Mouse (Mus musculus): Measurements from ENCODE around the gene Fabp3. TPM values are rescaled to one million over a fixed set of nuclear protein-coding genes. Genes with fewer than 3 reads are reported as not detected.

Fabp3 gene
- total and polyA plus RNA-seq, 3 experiments, result not detected

- no peak overlapping the region for H3K4me3 ChIP-seq (ENCODE audit: low read depth, low read length)
- DNase-seq (ENCODE audit: low spot score) (peak; percentile 17), ATAC-seq (ENCODE audit: extremely low read depth, insufficient number of reproducible peaks, low FRiP score, poor library complexity, severe bottlenecking) (peak; percentile 77)
- H3K9me3 ChIP-seq (replicated peaks), result no peaks in the 10 kb centered on the region
- 0 out of 2 replicates have a peak, but pooled peaks have one; percentile 23 for TF ChIP-seq TAL1 (conservative IDR thresholded peaks at IDR 0.05; ENCODE audit: low read depth, low read length)
- TF ChIP-seq GATA2 (IDR thresholded peaks at IDR 0.05; ENCODE audit: borderline replicate concordance, low read depth, low read length), result no peak
- peaks cover 31% of the 10 kb centered on the region for H3K4me1 ChIP-seq (ENCODE audit: insufficient read depth, low read depth, low read length)
- no peaks in the 10 kb centered on the region for H3K27me3 ChIP-seq (ENCODE audit: insufficient read depth, low read length)
- H3K36me3 ChIP-seq (replicated peaks), result peaks cover 90% of the 10 kb centered on the region
Measured at GRCm38 (mm10) chr4:130321640-130322039, 13.2 kb downstream of the Fabp3 start.

GRCm38 (mm10) chr4:130322567-130322966 lies 14.2 kb downstream of the Fabp3 start:
- Histone ChIP-seq H3K4me1 (ENCODE audit: insufficient read depth, low read depth, low read length) (peaks cover 31% of the 10 kb centered on the region), H3K4me3 (ENCODE audit: low read depth, low read length) (no peak overlapping the region), H3K9me3 (replicated peaks) (no peaks in the 10 kb centered on the region), H3K36me3 (replicated peaks) (peaks cover 89% of the 10 kb centered on the region), H3K27me3 (ENCODE audit: insufficient read depth, low read length) (no peaks in the 10 kb centered on the region)
- no peak for ATAC-seq (ENCODE audit: extremely low read depth, insufficient number of reproducible peaks, low FRiP score, poor library complexity, severe bottlenecking)
- DNase-seq (ENCODE audit: low spot score), result no peak
- TF ChIP-seq POLR2AphosphoS5 (IDR thresholded peaks at IDR 0.05; ENCODE audit: insufficient replicate concordance, low read depth, low read length) (no peak), CTCF (IDR thresholded peaks at IDR 0.05; ENCODE audit: low read depth, low read length) (no peak), GATA2 (IDR thresholded peaks at IDR 0.05; ENCODE audit: borderline replicate concordance, low read depth, low read length) (no peak), TAL1 (conservative IDR thresholded peaks at IDR 0.05; ENCODE audit: low read depth, low read length) (no peak), GATA1 (IDR thresholded peaks at IDR 0.05; ENCODE audit: borderline replicate concordance, low read length) (no peak)

- Histone ChIP-seq H3K4me1 (ENCODE audit: insufficient read depth, low read depth, low read length) (peaks cover 31% of the 10 kb centered on the region), H3K27me3 (ENCODE audit: insufficient read depth, low read length) (no peaks in the 10 kb centered on the region), H3K36me3 (replicated peaks) (peaks cover 89% of the 10 kb centered on the region), H3K4me3 (ENCODE audit: low read depth, low read length) (no peak overlapping the region), H3K9me3 (replicated peaks) (no peaks in the 10 kb centered on the region)
- DNase-seq (ENCODE audit: low spot score) (no peak), ATAC-seq (ENCODE audit: extremely low read depth, insufficient number of reproducible peaks, low FRiP score, poor library complexity, severe bottlenecking) (no peak; the same call in 1 of the 2 replicates)
- TF ChIP-seq GATA1 (IDR thresholded peaks at IDR 0.05; ENCODE audit: borderline replicate concordance, low read length), result no peak
- no peak for TF ChIP-seq TAL1 (conservative IDR thresholded peaks at IDR 0.05; ENCODE audit: low read depth, low read length)
- no peak for TF ChIP-seq POLR2AphosphoS5 (IDR thresholded peaks at IDR 0.05; ENCODE audit: insufficient replicate concordance, low read depth, low read length)
- no peak for TF ChIP-seq GATA2 (IDR thresholded peaks at IDR 0.05; ENCODE audit: borderline replicate concordance, low read depth, low read length)
- TF ChIP-seq CTCF (IDR thresholded peaks at IDR 0.05; ENCODE audit: low read depth, low read length), result no peak
Measured at GRCm38 (mm10) chr4:130323165-130323564, 14.8 kb downstream of the Fabp3 start.

GRCm38 (mm10) chr4:130323607-130324006 lies 15.2 kb downstream of the Fabp3 start:
- no peak for TF ChIP-seq TAL1 (conservative IDR thresholded peaks at IDR 0.05; ENCODE audit: low read depth, low read length)
- TF ChIP-seq GATA1 (IDR thresholded peaks at IDR 0.05; ENCODE audit: borderline replicate concordance, low read length), result no peak
- no peak for TF ChIP-seq POLR2AphosphoS5 (IDR thresholded peaks at IDR 0.05; ENCODE audit: insufficient replicate concordance, low read depth, low read length)
- Histone ChIP-seq H3K27me3 (ENCODE audit: insufficient read depth, low read length) (no peaks in the 10 kb centered on the region), H3K4me1 (ENCODE audit: insufficient read depth, low read depth, low read length) (peaks cover 31% of the 10 kb centered on the region), H3K4me3 (ENCODE audit: low read depth, low read length) (no peak overlapping the region), H3K9me3 (replicated peaks) (no peaks in the 10 kb centered on the region), H3K36me3 (replicated peaks) (peaks cover 89% of the 10 kb centered on the region)
- ATAC-seq (ENCODE audit: extremely low read depth, insufficient number of reproducible peaks, low FRiP score, poor library complexity, severe bottlenecking) (no peak), DNase-seq (ENCODE audit: low spot score) (no peak)

- H3K4me1 ChIP-seq (ENCODE audit: insufficient read depth, low read depth, low read length), result peaks cover 28% of the 10 kb centered on the region
- no peaks in the 10 kb centered on the region for H3K27me3 ChIP-seq (ENCODE audit: insufficient read depth, low read length)
- TF ChIP-seq POLR2AphosphoS5 (IDR thresholded peaks at IDR 0.05; ENCODE audit: insufficient replicate concordance, low read depth, low read length), result no peak
- TF ChIP-seq CTCF (IDR thresholded peaks at IDR 0.05; ENCODE audit: low read depth, low read length), result no peak
- no peak for TF ChIP-seq GATA2 (IDR thresholded peaks at IDR 0.05; ENCODE audit: borderline replicate concordance, low read depth, low read length)
- no peak for TF ChIP-seq GATA1 (IDR thresholded peaks at IDR 0.05; ENCODE audit: borderline replicate concordance, low read length)
- TF ChIP-seq TAL1 (conservative IDR thresholded peaks at IDR 0.05; ENCODE audit: low read depth, low read length), result no peak
- H3K4me3 ChIP-seq (ENCODE audit: low read depth, low read length), result no peak overlapping the region
- DNase-seq (ENCODE audit: low spot score), result no peak
- no peak for ATAC-seq (ENCODE audit: extremely low read depth, insufficient number of reproducible peaks, low FRiP score, poor library complexity, severe bottlenecking)
- H3K36me3 ChIP-seq (replicated peaks), result peaks cover 86% of the 10 kb centered on the region
- no peaks in the 10 kb centered on the region for H3K9me3 ChIP-seq (replicated peaks)
Measured at GRCm38 (mm10) chr4:130325446-130325845, 17.1 kb downstream of the Fabp3 start.

GRCm38 (mm10) chr4:130327366-130327765 lies 19.0 kb downstream of the Fabp3 start:
- Histone ChIP-seq H3K4me3 (ENCODE audit: low read depth, low read length) (no peak overlapping the region), H3K9me3 (replicated peaks) (no peaks in the 10 kb centered on the region), H3K4me1 (ENCODE audit: insufficient read depth, low read depth, low read length) (peaks cover 14% of the 10 kb centered on the region), H3K27me3 (ENCODE audit: insufficient read depth, low read length) (no peaks in the 10 kb centered on the region), H3K36me3 (replicated peaks) (peaks cover 85% of the 10 kb centered on the region)
- DNase-seq (ENCODE audit: low spot score) (no peak), ATAC-seq (ENCODE audit: extremely low read depth, insufficient number of reproducible peaks, low FRiP score, poor library complexity, severe bottlenecking) (no peak)
- no peak for TF ChIP-seq CTCF (IDR thresholded peaks at IDR 0.05; ENCODE audit: low read depth, low read length)
- no peak for TF ChIP-seq TAL1 (conservative IDR thresholded peaks at IDR 0.05; ENCODE audit: low read depth, low read length)
- TF ChIP-seq GATA1 (IDR thresholded peaks at IDR 0.05; ENCODE audit: borderline replicate concordance, low read length), result no peak
- TF ChIP-seq GATA2 (IDR thresholded peaks at IDR 0.05; ENCODE audit: borderline replicate concordance, low read depth, low read length), result no peak
- no peak for TF ChIP-seq POLR2AphosphoS5 (IDR thresholded peaks at IDR 0.05; ENCODE audit: insufficient replicate concordance, low read depth, low read length)

- no peak for ATAC-seq (ENCODE audit: extremely low read depth, insufficient number of reproducible peaks, low FRiP score, poor library complexity, severe bottlenecking)
- Histone ChIP-seq H3K4me1 (ENCODE audit: insufficient read depth, low read depth, low read length) (peaks cover 15% of the 10 kb centered on the region; the same call in 1 of the 2 replicates), H3K27me3 (ENCODE audit: insufficient read depth, low read length) (no peaks in the 10 kb centered on the region), H3K36me3 (replicated peaks) (peaks cover 70% of the 10 kb centered on the region), H3K9me3 (replicated peaks) (no peaks in the 10 kb centered on the region), H3K4me3 (ENCODE audit: low read depth, low read length) (no peak overlapping the region)
- TF ChIP-seq GATA1 (IDR thresholded peaks at IDR 0.05; ENCODE audit: borderline replicate concordance, low read length) (no peak), TAL1 (conservative IDR thresholded peaks at IDR 0.05; ENCODE audit: low read depth, low read length) (no peak), CTCF (IDR thresholded peaks at IDR 0.05; ENCODE audit: low read depth, low read length) (no peak), GATA2 (IDR thresholded peaks at IDR 0.05; ENCODE audit: borderline replicate concordance, low read depth, low read length) (no peak), POLR2AphosphoS5 (IDR thresholded peaks at IDR 0.05; ENCODE audit: insufficient replicate concordance, low read depth, low read length) (no peak)
- DNase-seq (ENCODE audit: low spot score), result no peak
Measured at GRCm38 (mm10) chr4:130335867-130336266, 27.5 kb downstream of the Fabp3 start.

All from G1E (cell line).